Mouse (Mus musculus) retina, embryonic 14.5 days (tissue): Measurements from ENCODE around the gene Mylk.

Source experiments
- DNase-seq: peaks from one replicate; pipeline ENCODE4 v3.0.0-alpha.2; 2015; ENCODE audit warnings: low spot score

Mylk gene

GRCm38 (mm10) chr16:34902294-34902680, 157.3 kb downstream of the Mylk start:
- DNase-seq, result peak; percentile 90

- DNase-seq, result no peak
Observed at GRCm38 (mm10) chr16:34902761-34903160, 157.8 kb downstream of the Mylk start.

- DNase-seq, result no peak
Observed at GRCm38 (mm10) chr16:34904876-34905275, 159.9 kb downstream of the Mylk start.

GRCm38 (mm10) chr16:34909437-34909836, 164.4 kb downstream of the Mylk start:
- no peak for DNase-seq

GRCm38 (mm10) chr16:34917373-34917900, 172.4 kb downstream of the Mylk start:
- DNase-seq, result no peak

GRCm38 (mm10) chr16:34920182-34920581, 175.2 kb downstream of the Mylk start:
- peak; percentile 88 for DNase-seq

- DNase-seq, result no peak
Observed at GRCm38 (mm10) chr16:34920868-34921267, 175.9 kb downstream of the Mylk start.

GRCm38 (mm10) chr16:34921319-34921718, 176.3 kb downstream of the Mylk start:
- DNase-seq, result no peak

GRCm38 (mm10) chr16:34923630-34924029, 178.6 kb downstream of the Mylk start:
- DNase-seq, result no peak

GRCm38 (mm10) chr16:34924324-34924723, 179.3 kb downstream of the Mylk start:
- DNase-seq, result no peak

- no peak for DNase-seq
Observed at GRCm38 (mm10) chr16:34924937-34925618, 180.1 kb downstream of the Mylk start.

- DNase-seq, result no peak
Observed at GRCm38 (mm10) chr16:34926531-34927435, 181.8 kb downstream of the Mylk start.

GRCm38 (mm10) chr16:34929686-34930085, 184.7 kb downstream of the Mylk start:
- no peak for DNase-seq

- no peak for DNase-seq
Observed at GRCm38 (mm10) chr16:34930110-34930509, 185.1 kb downstream of the Mylk start.

- DNase-seq, result no peak
Observed at GRCm38 (mm10) chr16:34931306-34931705, 186.3 kb downstream of the Mylk start.

- DNase-seq, result no peak
Observed at GRCm38 (mm10) chr16:34933173-34933572, 188.2 kb downstream of the Mylk start.

- DNase-seq, result no peak
Observed at GRCm38 (mm10) chr16:34934486-34934885, 189.5 kb downstream of the Mylk start.

GRCm38 (mm10) chr16:34935514-34936338, 190.7 kb downstream of the Mylk start:
- no peak for DNase-seq

- DNase-seq, result no peak
Observed at GRCm38 (mm10) chr16:34936339-34936810, 191.4 kb downstream of the Mylk start.

GRCm38 (mm10) chr16:34937611-34938010, 192.6 kb downstream of the Mylk start:
- no peak for DNase-seq

- DNase-seq, result no peak
Observed at GRCm38 (mm10) chr16:34938248-34938647, 193.2 kb downstream of the Mylk start.

GRCm38 (mm10) chr16:34939951-34940350, 194.9 kb downstream of the Mylk start:
- no peak for DNase-seq
